Mouse (Mus musculus) left cerebral cortex, adult 18-20 months (tissue): Measurements from ENCODE around the gene Vmn2r93. TPM values are rescaled to one million over a fixed set of nuclear protein-coding genes. Genes with fewer than 3 reads are reported as not detected.

ENCODE experiments used
- DNase-seq, 2 experiments: peaks; one replicate each; pipeline ENCODE4 v3.0.0; 2021 to 2022; ENCODE audit warnings: low spot score in 2 of 2, mixed read lengths in 1 of 2
- long read RNA-seq, 2 experiments: library from polyadenylated mRNA; stranded (forward); transcript quantifications; one replicate each; pipeline ENCODE4 v2.0.0; 2021
- total RNA-seq, 2 experiments: library from RNA; stranded (reverse); gene quantifications; 2 replicates each; pipeline ENCODE4 v1.2.3; 2021

The Vmn2r93 gene
- not detected for total RNA-seq
- long read RNA-seq, experiment 1 = 0 reads
- long read RNA-seq, experiment 2 = 0 reads

DNA sequence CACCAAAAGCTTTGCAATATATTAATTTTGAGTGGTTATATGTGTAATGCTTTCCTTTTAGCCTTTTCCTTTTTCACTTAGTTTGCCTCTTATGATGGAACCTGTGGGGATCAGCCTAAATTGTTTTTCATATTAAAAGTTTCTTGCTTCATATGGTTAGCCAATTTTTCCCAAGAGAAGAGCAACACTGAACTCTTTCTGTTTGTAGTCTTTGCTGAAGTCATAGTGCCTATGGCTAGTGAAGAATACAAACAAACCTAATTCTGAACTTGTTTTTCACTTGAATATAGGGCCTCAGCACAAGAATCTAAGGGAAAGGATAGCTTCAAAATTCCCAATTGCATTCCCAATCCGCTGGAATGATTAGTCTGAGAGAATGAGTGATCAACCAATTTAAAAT is at the start of gene Vmn2r93:
Vmn2r93 (plus strand) TSS at position 301 of the 400 bp plus-strand sequence.
- DNase-seq = no peak

DNA sequence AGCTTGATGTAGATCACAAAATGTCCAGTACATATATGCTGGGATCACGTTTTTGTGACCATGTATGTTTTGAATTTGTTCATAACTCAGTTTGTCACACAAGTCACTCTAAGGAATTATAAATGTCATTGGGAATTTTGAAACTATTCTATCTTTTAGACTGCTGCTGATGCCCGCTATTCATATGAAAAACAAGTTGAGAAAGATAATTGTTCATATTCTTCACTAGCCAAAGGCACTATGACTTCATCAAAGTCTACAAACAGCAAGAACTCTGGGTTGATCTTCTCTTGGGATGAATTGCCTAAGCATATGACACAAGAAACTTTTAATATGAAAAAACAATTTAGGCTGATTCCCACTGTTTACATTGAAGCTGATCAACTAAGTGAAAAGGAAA is 20.2 kb upstream of the Vmn2r93 start, which contains the start of gene Vmn2r94:
Vmn2r94 (minus strand) TSS at position 101 of the 400 bp plus-strand sequence.
- DNase-seq = no peak

DNA sequence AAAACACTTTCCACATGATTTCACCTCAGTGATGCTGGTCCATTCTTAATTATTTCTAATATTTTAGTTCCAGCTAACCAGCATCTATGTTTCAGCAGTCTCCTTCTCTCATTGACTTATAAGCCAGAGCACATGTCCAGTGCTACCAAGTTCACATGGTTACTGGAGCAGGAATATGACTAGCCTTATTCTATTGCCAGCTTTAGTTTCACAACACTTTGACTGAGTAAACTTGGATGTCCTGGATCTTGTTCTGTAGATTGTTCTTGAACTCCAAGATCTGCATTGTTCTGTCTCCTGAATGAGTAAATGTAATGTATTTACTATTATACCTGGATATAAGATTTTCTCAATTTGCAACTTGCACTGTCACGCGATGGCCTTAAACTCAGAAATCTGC is 25.1 kb downstream of the Vmn2r93 start:
- no peak for DNase-seq

DNA sequence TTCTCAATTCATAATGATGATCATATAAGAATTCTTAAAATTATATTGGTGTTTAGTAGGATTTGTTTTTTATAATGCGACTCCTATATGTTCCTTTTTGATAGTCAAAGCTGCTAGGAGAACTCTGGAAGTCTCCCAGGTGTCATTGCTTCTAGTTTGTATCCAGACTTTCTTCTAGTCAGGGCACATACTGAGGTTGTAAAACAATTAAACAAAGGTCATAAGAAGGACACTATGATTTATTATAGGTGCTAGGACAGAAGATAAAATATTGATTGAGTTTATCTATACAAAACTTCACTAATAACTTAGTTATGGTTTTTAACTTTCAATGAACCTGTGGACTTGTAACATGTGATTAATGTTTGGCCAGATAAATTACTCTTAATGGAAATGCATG is 62.1 kb downstream of the Vmn2r93 start:
- no peak for DNase-seq

DNA sequence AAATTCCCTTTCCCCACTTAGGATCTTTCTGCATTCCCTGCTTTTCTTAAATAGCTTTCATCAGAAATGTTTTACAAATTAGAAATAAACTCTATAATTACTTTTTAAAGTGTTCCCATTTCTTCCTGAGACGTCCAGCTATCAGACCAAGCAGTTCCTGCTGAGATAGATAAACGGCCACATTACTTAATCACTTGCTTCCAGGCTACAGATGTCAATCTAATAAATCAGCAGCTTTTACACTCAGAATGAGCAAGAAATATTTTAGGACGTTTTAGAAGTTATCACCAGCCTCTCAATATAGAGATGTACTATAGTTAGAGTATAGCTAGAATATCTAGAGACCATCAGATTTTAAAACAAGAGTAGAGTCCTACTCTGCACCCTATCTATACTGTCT is 62.7 kb downstream of the Vmn2r93 start:
- no peak for DNase-seq

Other genes with a start within 250 kb of the Vmn2r93 start
- not detected for gene Vmn2r124, start 248.7 kb upstream of the Vmn2r93 start, total RNA-seq
- not detected for gene Vmn2r91, start 213.1 kb upstream of the Vmn2r93 start, total RNA-seq
- gene Vmn2r92, start 146.2 kb upstream of the Vmn2r93 start, total RNA-seq = not detected
- gene Vmn2r94, start 20.3 kb upstream of the Vmn2r93 start, total RNA-seq = not detected
- not detected for gene Vmn2r95, start 126.0 kb downstream of the Vmn2r93 start, total RNA-seq